Mouse (Mus musculus) forebrain, embryonic 10.5 days (tissue): ENCODE results near the gene Fmn2. TPM values are rescaled to one million over a fixed set of nuclear protein-coding genes. Genes with fewer than 3 reads are reported as not detected.

Experiments
- DNase-seq: peaks from one replicate; pipeline ENCODE4 v3.0.0-alpha.2; 2017; ENCODE audit warnings: low spot score; ENCODE audit errors: extremely low spot score
- H3K27ac ChIP-seq: fragments of 300-500 bp; sonication (generic); 2 replicates; pipeline ENCODE4 v1.5.1; 2016; ENCODE audit warnings: mild to moderate bottlenecking
- H3K27me3 ChIP-seq: fragments of 300-500 bp; sonication (generic); 2 replicates; pipeline ENCODE4 v1.6.1; 2016; ENCODE audit warnings: mild to moderate bottlenecking; ENCODE audit not compliant: poor library complexity, severe bottlenecking
- H3K36me3 ChIP-seq: fragments of 300-500 bp; sonication (generic); replicated peaks from 2 replicates; pipeline ENCODE4 v1.6.1; 2016; ENCODE audit warnings: mild to moderate bottlenecking, moderate library complexity
- H3K4me1 ChIP-seq: fragments of 300-500 bp; sonication (generic); 2 replicates; pipeline ENCODE4 v1.6.1; 2016
- H3K4me3 ChIP-seq: fragments of 300-500 bp; sonication (generic); 2 replicates; pipeline ENCODE4 v1.5.1; 2016; ENCODE audit warnings: mild to moderate bottlenecking, moderate library complexity
- H3K9me3 ChIP-seq: fragments of 300-500 bp; sonication (generic); 2 replicates; pipeline ENCODE4 v1.6.1; 2016; ENCODE audit warnings: mild to moderate bottlenecking, moderate library complexity
- WGBS: fragments of 180-500 bp; shearing (Covaris S2); methylation state at CpG from one replicate; pipeline ENCODE4 v1.1.7; 2016; 5-methylcytosine and 5-hydroxymethylcytosine counted together
- polyA plus RNA-seq: library from polyadenylated mRNA; unstranded; fragments of >200 nt; fragmentation: Nextera tagmentation; extraction: Ambion mirVana; gene quantifications from 2 replicates; pipeline ENCODE4 v1.2.1, GENCODE M21; 2016

The Fmn2 gene
- polyA plus RNA-seq, 1 experiment from 2014 or later: 4.1 TPM

GRCm38 (mm10) chr1:174765757-174766156 is 264.1 kb downstream of the Fmn2 start:
- Histone ChIP-seq H3K4me3 (no peak overlapping the region), H3K9me3 (no peaks in the 10 kb centered on the region), H3K4me1 (no peaks in the 10 kb centered on the region), H3K36me3 (no peaks in the 10 kb centered on the region), H3K27me3 (no peaks in the 10 kb centered on the region), H3K27ac (no peak overlapping the region)
- no peak for DNase-seq
- 77% methylated on average over 2 of the region's 2 CpGs for WGBS

- no peak for DNase-seq
- WGBS: 93% methylated on average over 3 of the region's 3 CpGs
- Histone ChIP-seq H3K9me3 (no peaks in the 10 kb centered on the region), H3K27ac (no peak overlapping the region), H3K27me3 (no peaks in the 10 kb centered on the region), H3K36me3 (no peaks in the 10 kb centered on the region), H3K4me3 (no peak overlapping the region), H3K4me1 (no peaks in the 10 kb centered on the region)
Observed at GRCm38 (mm10) chr1:174766852-174767251, 265.2 kb downstream of the Fmn2 start.

- 92% methylated on average over 4 of the region's 4 CpGs for WGBS
- H3K36me3 ChIP-seq: no peaks in the 10 kb centered on the region
- H3K27ac ChIP-seq: no peak overlapping the region
- no peak overlapping the region for H3K4me3 ChIP-seq
- no peaks in the 10 kb centered on the region for H3K9me3 ChIP-seq
- DNase-seq: no peak
- no peaks in the 10 kb centered on the region for H3K27me3 ChIP-seq
- H3K4me1 ChIP-seq: no peaks in the 10 kb centered on the region
Observed at GRCm38 (mm10) chr1:174771871-174772281, 270.3 kb downstream of the Fmn2 start.

GRCm38 (mm10) chr1:174781037-174781436 is 279.4 kb downstream of the Fmn2 start:
- Histone ChIP-seq H3K27me3 (no peaks in the 10 kb centered on the region), H3K4me3 (no peak overlapping the region), H3K4me1 (no peaks in the 10 kb centered on the region), H3K36me3 (no peaks in the 10 kb centered on the region), H3K9me3 (no peaks in the 10 kb centered on the region), H3K27ac (no peak overlapping the region)
- WGBS: 91% methylated on average over 4 of the region's 4 CpGs
- no peak for DNase-seq

- DNase-seq: no peak
- no peak overlapping the region for H3K4me3 ChIP-seq
- 93% methylated on average over 2 of the region's 2 CpGs for WGBS
- 0 out of 2 replicates have a peak, but pooled peaks cover 3% of the 10 kb centered on the region for H3K4me1 ChIP-seq
- H3K9me3 ChIP-seq: no peaks in the 10 kb centered on the region
- no peaks in the 10 kb centered on the region for H3K36me3 ChIP-seq
- H3K27me3 ChIP-seq: no peaks in the 10 kb centered on the region
- no peak overlapping the region for H3K27ac ChIP-seq
Observed at GRCm38 (mm10) chr1:174788617-174789016, 287.0 kb downstream of the Fmn2 start.

GRCm38 (mm10) chr1:174811846-174812245 is 310.2 kb downstream of the Fmn2 start:
- Histone ChIP-seq H3K36me3 (no peaks in the 10 kb centered on the region), H3K4me3 (no peak overlapping the region)
- 93% methylated on average over 4 of the region's 4 CpGs for WGBS

GRCm38 (mm10) chr1:174826562-174826961 is 324.9 kb downstream of the Fmn2 start:
- H3K27ac ChIP-seq: no peak overlapping the region
- H3K4me1 ChIP-seq: no peaks in the 10 kb centered on the region
- DNase-seq: no peak
- H3K36me3 ChIP-seq: no peaks in the 10 kb centered on the region
- no peak overlapping the region for H3K4me3 ChIP-seq
- 60% methylated on average over 8 of the region's 8 CpGs for WGBS
- H3K9me3 ChIP-seq: no peaks in the 10 kb centered on the region
- H3K27me3 ChIP-seq: no peaks in the 10 kb centered on the region

More at GRCm38 (mm10) chr1:174811846-174812245, 310.2 kb downstream of the Fmn2 start:
- Histone ChIP-seq H3K27me3 (no peaks in the 10 kb centered on the region), H3K9me3 (no peaks in the 10 kb centered on the region), H3K4me1 (no peaks in the 10 kb centered on the region), H3K27ac (no peak overlapping the region)
- DNase-seq: no peak

- WGBS: 96% methylated on average over 23 of the region's 23 CpGs
- H3K4me3 ChIP-seq: no peak overlapping the region
- H3K27me3 ChIP-seq: no peaks in the 10 kb centered on the region
- no peaks in the 10 kb centered on the region for H3K4me1 ChIP-seq
- no peaks in the 10 kb centered on the region for H3K9me3 ChIP-seq
- no peak overlapping the region for H3K27ac ChIP-seq
- no peaks in the 10 kb centered on the region for H3K36me3 ChIP-seq
- no peak for DNase-seq
Observed at GRCm38 (mm10) chr1:174836861-174837260, 335.2 kb downstream of the Fmn2 start.

GRCm38 (mm10) chr1:174844786-174845185 is 343.2 kb downstream of the Fmn2 start:
- no peaks in the 10 kb centered on the region for H3K9me3 ChIP-seq
- no peaks in the 10 kb centered on the region for H3K27me3 ChIP-seq
- 89% methylated on average over 6 of the region's 6 CpGs for WGBS

GRCm38 (mm10) chr1:174856188-174856587 is 354.6 kb downstream of the Fmn2 start:
- Histone ChIP-seq H3K4me3 (no peak overlapping the region), H3K27ac (no peak overlapping the region), H3K36me3 (no peaks in the 10 kb centered on the region), H3K4me1 (peaks cover 5% of the 10 kb centered on the region; the same call in 1 of the 2 replicates), H3K9me3 (no peaks in the 10 kb centered on the region), H3K27me3 (no peaks in the 10 kb centered on the region)
- DNase-seq: no peak
- 81% methylated on average over 2 of the region's 2 CpGs for WGBS

More at GRCm38 (mm10) chr1:174844786-174845185, 343.2 kb downstream of the Fmn2 start:
- Histone ChIP-seq H3K4me3 (no peak overlapping the region), H3K36me3 (no peaks in the 10 kb centered on the region), H3K27ac (no peak overlapping the region), H3K4me1 (no peaks in the 10 kb centered on the region)
- no peak for DNase-seq

- no peak for DNase-seq
- H3K4me3 ChIP-seq: no peak overlapping the region
- H3K27ac ChIP-seq: no peak overlapping the region
- 68% methylated on average over 10 of the region's 10 CpGs for WGBS
- H3K36me3 ChIP-seq: no peaks in the 10 kb centered on the region
- no peaks in the 10 kb centered on the region for H3K9me3 ChIP-seq
- H3K4me1 ChIP-seq: peaks cover 5% of the 10 kb centered on the region; the same call in 1 of the 2 replicates
- H3K27me3 ChIP-seq: no peaks in the 10 kb centered on the region
Observed at GRCm38 (mm10) chr1:174860407-174861118, 358.9 kb downstream of the Fmn2 start.
